Mouse (Mus musculus) midbrain, embryonic 14.5 days (tissue): ENCODE measurements around the gene Asap3. TPM values are rescaled to one million over a fixed set of nuclear protein-coding genes. Genes with fewer than 3 reads are reported as not detected.

ENCODE experiments used
- ATAC-seq: fragments of 200-750 bp; cut with Nextera tagmentation; 2 replicates; pipeline ENCODE4 v1.8.0; 2017; ENCODE audit warnings: moderate number of reproducible peaks, moderate library complexity; ENCODE audit not compliant: low FRiP score, low TSS enrichment
- DNase-seq: peaks from one replicate; pipeline ENCODE4 v3.0.0-alpha.2; 2015
- H3K27ac ChIP-seq: fragments of 300-500 bp; sonication (generic); replicated peaks from 2 replicates; pipeline ENCODE4 v1.5.1; 2014; ENCODE audit warnings: mild to moderate bottlenecking, low read depth, low read length, moderate library complexity
- H3K27me3 ChIP-seq: fragments of 300-500 bp; sonication (generic); 2 replicates; pipeline ENCODE4 v1.6.1; 2014; ENCODE audit warnings: low read length, control low read depth, mixed read lengths; ENCODE audit not compliant: control insufficient read depth, insufficient read depth
- H3K36me3 ChIP-seq: fragments of 300-500 bp; sonication (generic); 2 replicates; pipeline ENCODE4 v1.6.1; 2014; ENCODE audit warnings: low read length, control low read depth; ENCODE audit not compliant: control insufficient read depth, insufficient read depth
- H3K4me1 ChIP-seq: fragments of 300-500 bp; sonication (generic); 2 replicates; pipeline ENCODE4 v1.6.1; 2014; ENCODE audit warnings: mild to moderate bottlenecking, antibody characterized with exemption, low read length, control low read depth; ENCODE audit not compliant: control insufficient read depth, insufficient read depth
- H3K4me2 ChIP-seq: fragments of 300-500 bp; sonication (generic); 2 replicates; pipeline ENCODE4 v1.6.1; 2014; ENCODE audit warnings: mild to moderate bottlenecking, low read length, moderate library complexity
- H3K4me3 ChIP-seq: fragments of 300-500 bp; sonication (generic); replicated peaks from 2 replicates; pipeline ENCODE4 v1.5.1; 2014; ENCODE audit warnings: low read depth, low read length
- H3K9ac ChIP-seq: fragments of 300-500 bp; sonication (generic); replicated peaks from 2 replicates; pipeline ENCODE4 v1.6.1; 2014; ENCODE audit warnings: mild to moderate bottlenecking, low read length, moderate library complexity
- H3K9me3 ChIP-seq: fragments of 300-500 bp; sonication (generic); 2 replicates; pipeline ENCODE4 v1.6.1; 2016; ENCODE audit warnings: low read length, control low read depth, mixed read lengths; ENCODE audit not compliant: control insufficient read depth
- WGBS: fragments of 180-500 bp; shearing (Covaris S2); extraction: QIAGEN DNeasy Blood & Tissue Kit; methylation state at CpG from one replicate; pipeline ENCODE4 v1.1.7; 2014; 5-methylcytosine and 5-hydroxymethylcytosine counted together
- polyA plus RNA-seq: library from polyadenylated mRNA; unstranded; fragments of >200 nt; fragmentation: Nextera tagmentation; extraction: Ambion mirVana; gene quantifications from 2 replicates; pipeline ENCODE4 v1.2.1, GENCODE M21; 2014

Gene Asap3
- polyA plus RNA-seq, 1 experiment from 2014 or later = 3.4 TPM

- H3K4me2 ChIP-seq = peak overlapping the region; percentile 84
- peak overlapping the region; percentile 71 for H3K4me3 ChIP-seq
- H3K27ac ChIP-seq = peak overlapping the region; percentile 92
- H3K9ac ChIP-seq = peak overlapping the region; percentile 80
- no peak for DNase-seq
- peaks cover 26% of the 10 kb centered on the region for H3K36me3 ChIP-seq
- H3K9me3 ChIP-seq = no peaks in the 10 kb centered on the region
- WGBS = 13% methylated on average over 6 of the region's 6 CpGs
- peaks cover 9% of the 10 kb centered on the region; the same call in 1 of the 2 replicates for H3K27me3 ChIP-seq
- no peak for ATAC-seq
- peaks cover 36% of the 10 kb centered on the region for H3K4me1 ChIP-seq
These were observed 78.7 kb downstream of the Asap3 start for GRCm38 (mm10) chr4:136284891-136285290.

DNA sequence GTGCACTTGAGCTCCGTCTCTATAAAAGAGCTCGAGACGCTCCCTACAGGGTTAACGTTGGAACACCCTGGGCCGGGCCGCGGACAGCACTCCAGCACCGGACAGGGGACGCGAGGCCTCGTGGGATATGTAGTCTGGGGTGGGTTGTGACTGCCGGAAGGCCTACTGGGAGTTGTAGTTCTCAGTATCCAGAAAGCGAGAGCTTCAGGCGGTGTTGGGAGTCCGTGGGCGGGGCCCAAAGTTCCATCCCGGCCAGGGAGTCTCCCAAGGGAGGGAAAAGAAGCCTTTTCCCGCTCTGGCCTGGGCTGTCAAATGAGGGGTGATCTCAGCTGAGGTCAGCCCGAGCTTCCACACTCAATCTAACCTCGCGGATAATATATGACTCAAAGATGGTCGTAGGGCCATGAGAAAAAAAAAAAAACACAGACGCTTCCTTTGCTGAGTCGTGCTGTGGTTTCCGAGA is 79.2 kb downstream of the Asap3 start:
- Histone ChIP-seq H3K9me3 (no peaks in the 10 kb centered on the region), H3K4me3 (peak overlapping the region; percentile 71), H3K27me3 (peaks cover 9% of the 10 kb centered on the region; the same call in 1 of the 2 replicates), H3K4me1 (peaks cover 39% of the 10 kb centered on the region), H3K36me3 (peaks cover 31% of the 10 kb centered on the region), H3K27ac (peak overlapping the region; percentile 92), H3K4me2 (peak overlapping the region; percentile 84), H3K9ac (peak overlapping the region; percentile 80)
- WGBS = 1% methylated on average over 25 of the region's 25 CpGs
- DNase-seq = peak; percentile 96
- ATAC-seq = peak; percentile 92

GRCm38 (mm10) chr4:136285811-136286371 is 79.7 kb downstream of the Asap3 start:
- Histone ChIP-seq H3K9ac (peak overlapping the region; percentile 80), H3K9me3 (no peaks in the 10 kb centered on the region), H3K4me2 (peak overlapping the region; percentile 84), H3K4me3 (peak overlapping the region; percentile 71), H3K36me3 (peaks cover 36% of the 10 kb centered on the region), H3K4me1 (peaks cover 43% of the 10 kb centered on the region), H3K27me3 (peaks cover 9% of the 10 kb centered on the region; the same call in 1 of the 2 replicates), H3K27ac (peak overlapping the region; percentile 92)
- ATAC-seq (peak; percentile 88), DNase-seq (peak; percentile 99)
- 0% methylated on average over 29 of the region's 29 CpGs for WGBS

- DNase-seq (peak; percentile 52), ATAC-seq (no peak)
- peaks cover 9% of the 10 kb centered on the region; the same call in 1 of the 2 replicates for H3K27me3 ChIP-seq
- H3K36me3 ChIP-seq = peaks cover 72% of the 10 kb centered on the region
- H3K4me3 ChIP-seq = no peak overlapping the region
- H3K27ac ChIP-seq = no peak overlapping the region
- H3K4me1 ChIP-seq = peaks cover 19% of the 10 kb centered on the region; the same call in 1 of the 2 replicates
- H3K4me2 ChIP-seq = peak overlapping the region; percentile 33
- H3K9ac ChIP-seq = 0 out of 2 replicates have a peak overlapping the region, but pooled peaks have one; percentile 36
- WGBS = 25% methylated on average over 66 of the region's 66 CpGs
- H3K9me3 ChIP-seq = no peaks in the 10 kb centered on the region
These were observed 84.0 kb downstream of the Asap3 start for GRCm38 (mm10) chr4:136289918-136290780.

GRCm38 (mm10) chr4:136290781-136291595 is 84.8 kb downstream of the Asap3 start:
- Histone ChIP-seq H3K27me3 (peaks cover 9% of the 10 kb centered on the region; the same call in 1 of the 2 replicates), H3K36me3 (peaks cover 72% of the 10 kb centered on the region), H3K4me2 (peak overlapping the region; percentile 33), H3K27ac (0 out of 2 replicates have a peak overlapping the region, but pooled peaks have one; percentile 5), H3K9ac (no peak overlapping the region; the same call in 1 of the 2 replicates), H3K4me3 (no peak overlapping the region), H3K9me3 (no peaks in the 10 kb centered on the region), H3K4me1 (peaks cover 19% of the 10 kb centered on the region; the same call in 1 of the 2 replicates)
- DNase-seq (peak; percentile 52), ATAC-seq (no peak)
- WGBS = 22% methylated on average over 39 of the region's 39 CpGs

GRCm38 (mm10) chr4:136291692-136292091 is 85.5 kb downstream of the Asap3 start:
- Histone ChIP-seq H3K4me3 (no peak overlapping the region), H3K9me3 (no peaks in the 10 kb centered on the region), H3K27me3 (peaks cover 9% of the 10 kb centered on the region; the same call in 1 of the 2 replicates), H3K4me1 (peaks cover 16% of the 10 kb centered on the region; the same call in 1 of the 2 replicates), H3K9ac (no peak overlapping the region), H3K4me2 (no peak overlapping the region), H3K36me3 (peaks cover 78% of the 10 kb centered on the region), H3K27ac (no peak overlapping the region)
- ATAC-seq (no peak), DNase-seq (no peak)
- 93% methylated on average over 6 of the region's 6 CpGs for WGBS
